Mouse (Mus musculus) testis, adult 2 months (tissue): ENCODE measurements at regions not wholly inside any gene's neighbourhood (a gene's known extent, or its start where the extent isn't known, plus 50 kb on each side); places are given as distances from the start of the nearest gene placed in this dataset.

Source experiments
- CTCF ChIP-seq: fragments of 200-500 bp; IDR thresholded peaks from 2 replicates; pipeline ENCODE4 v1.5.1; 2012; ENCODE audit warnings: low read depth, mild to moderate bottlenecking, inconsistent platforms, low read length, moderate library complexity; ENCODE audit not compliant: control insufficient read depth, insufficient read depth, insufficient replicate concordance
- POLR2A ChIP-seq: fragments of 200-500 bp; IDR thresholded peaks from 2 replicates; pipeline ENCODE4 v1.6.1; 2012; ENCODE audit warnings: low read depth, mild to moderate bottlenecking, inconsistent platforms, low read length, moderate library complexity; ENCODE audit not compliant: control insufficient read depth

DNA sequence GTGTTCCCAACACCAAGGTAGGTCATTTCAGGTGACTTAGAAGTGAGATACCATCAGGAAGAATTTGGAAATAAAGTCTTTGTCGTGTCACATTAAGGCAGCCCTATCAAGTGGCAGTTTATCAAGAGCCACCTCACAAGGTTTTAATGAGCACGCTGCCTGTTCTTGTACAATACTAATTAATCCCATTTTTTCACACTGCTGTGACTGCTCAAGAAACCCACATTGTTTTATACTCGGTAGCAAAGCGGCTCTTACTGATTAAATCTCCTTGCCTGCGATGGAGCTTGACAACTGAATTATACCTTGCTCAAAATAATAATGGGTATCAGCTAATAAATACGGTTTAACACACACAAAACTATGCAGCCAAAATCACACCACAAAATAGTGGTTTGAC lies 175.2 kb downstream of the Gm11011 start:
- TF ChIP-seq POLR2A (no peak), CTCF (no peak)
